Mouse (Mus musculus): ENCODE measurements around the gene Lgals3bp.

GRCm38 (mm10) chr11:118405311-118405710, 3.4 kb upstream of the Lgals3bp start:
- TF ChIP-seq CTCF (IDR thresholded peaks at IDR 0.05; ENCODE audit: low read depth) (no peak), EP300 (IDR thresholded peaks at IDR 0.05; ENCODE audit: low read depth) (no peak)
